Mouse (Mus musculus) frontal cortex, adult 2 months (tissue): ENCODE results near the gene Nsun6. TPM values are rescaled to one million over a fixed set of nuclear protein-coding genes. Genes with fewer than 3 reads are reported as not detected.

ENCODE experiments used
- DNase-seq, 2 experiments: peaks; one replicate each; pipeline ENCODE4 v3.0.0; 2022; ENCODE audit warnings: low spot score in 1 of 2; ENCODE audit errors: extremely low spot score in 1 of 2
- polyA plus RNA-seq: library from polyadenylated mRNA; depleted of rRNA; stranded (reverse); fragments of >200 nt; gene quantifications from 2 replicates; pipeline ENCODE4 v1.2.3, GENCODE M21; 2012; rRNA removed

The Nsun6 gene
- polyA plus RNA-seq, 1 experiment: 6.2 TPM

- DNase-seq: peak in 1 of 2 experiments; percentile 28
Observed at GRCm38 (mm10) chr2:14996036-14996435, 58.8 kb downstream of the Nsun6 start.

- no peak for DNase-seq
Observed at GRCm38 (mm10) chr2:14992531-14992930, 62.3 kb downstream of the Nsun6 start.

- no peak for DNase-seq
Observed at GRCm38 (mm10) chr2:14989350-14989749, 65.5 kb downstream of the Nsun6 start.

- no peak for DNase-seq
Observed at GRCm38 (mm10) chr2:14988451-14988850, 66.4 kb downstream of the Nsun6 start.

- DNase-seq: no peak
Observed at GRCm38 (mm10) chr2:14984029-14984428, 70.8 kb downstream of the Nsun6 start.

- no peak for DNase-seq
Observed at GRCm38 (mm10) chr2:14961493-14961892, 93.4 kb downstream of the Nsun6 start.

- no peak for DNase-seq
Observed at GRCm38 (mm10) chr2:14960963-14961488, 93.8 kb downstream of the Nsun6 start.

GRCm38 (mm10) chr2:14953090-14953489 lies 101.8 kb downstream of the Nsun6 start:
- no peak for DNase-seq

Other genes starting within 250 kb of the Nsun6 start
- 20.1 and 22.6 TPM in 2 replicates for gene Arl5b, start 5.7 kb downstream of the Nsun6 start, polyA plus RNA-seq